Mouse (Mus musculus) MEL (cell line): ENCODE measurements around the gene Gripap1. TPM values are rescaled to one million over a fixed set of nuclear protein-coding genes. Genes with fewer than 3 reads are reported as not detected.

ENCODE experiments used
- DNase-seq: peaks from one replicate; pipeline ENCODE4 v3.0.0; 2011; ENCODE audit warnings: low read depth, low spot score
- H3K27ac ChIP-seq: 2 replicates; pipeline ENCODE4 v1.5.1; 2012; ENCODE audit warnings: low read depth, mild to moderate bottlenecking, control low read depth, low read length, moderate library complexity; ENCODE audit not compliant: control insufficient read depth
- H3K27me3 ChIP-seq, 2 experiments: fragments of 150-350 bp in 1 of 2; sonication (generic) in 1 of 2; 2 replicates each; pipeline ENCODE4 v1.6.1; 2012; ENCODE audit warnings: low read length in 2 of 2, mild to moderate bottlenecking in 2 of 2, improper control_type of control experiment in 1 of 2, moderate library complexity in 1 of 2; ENCODE audit not compliant: insufficient read depth in 2 of 2, control insufficient read depth in 1 of 2
- H3K36me3 ChIP-seq, 2 experiments: 2 replicates each; pipeline ENCODE4 v1.6.1; 2012 to 2014; ENCODE audit warnings: low read length in 2 of 2, improper control_type of control experiment in 1 of 2, inconsistent platforms in 1 of 2, mild to moderate bottlenecking in 1 of 2; ENCODE audit not compliant: insufficient read depth in 2 of 2, control insufficient read depth in 1 of 2
- H3K4me1 ChIP-seq, 2 experiments: fragments of 150-350 bp in 1 of 2; sonication (generic) in 1 of 2; 2 replicates each; pipeline ENCODE4 v1.6.1; 2012; ENCODE audit warnings: low read length in 2 of 2, improper control_type of control experiment in 1 of 2, mild to moderate bottlenecking in 1 of 2; ENCODE audit not compliant: insufficient read depth in 2 of 2, control insufficient read depth in 1 of 2
- H3K4me3 ChIP-seq, 2 experiments: fragments of 150-350 bp in 1 of 2; sonication (generic) in 1 of 2; 2 replicates each; pipeline ENCODE4 v1.5.1; 2012; ENCODE audit warnings: low read depth in 2 of 2, low read length in 2 of 2, mild to moderate bottlenecking in 2 of 2, moderate library complexity in 2 of 2, control low read depth in 1 of 2, improper control_type of control experiment in 1 of 2; ENCODE audit not compliant: control insufficient read depth in 1 of 2, insufficient read depth in 1 of 2
- H3K79me2 ChIP-seq: 2 replicates; pipeline ENCODE4 v1.6.1; 2012; ENCODE audit warnings: mild to moderate bottlenecking, low read length, moderate library complexity; ENCODE audit not compliant: control insufficient read depth, poor library complexity, insufficient read depth
- H3K9ac ChIP-seq: 2 replicates; pipeline ENCODE4 v1.6.1; 2012; ENCODE audit warnings: low read depth, mild to moderate bottlenecking, control low read depth, low read length, moderate library complexity; ENCODE audit not compliant: control insufficient read depth, poor library complexity, severe bottlenecking
- H3K9me3 ChIP-seq: fragments of 150-350 bp; sonication (generic); replicated peaks from 2 replicates; pipeline ENCODE4 v1.6.1; 2012; ENCODE audit warnings: mild to moderate bottlenecking, low read length, improper control_type of control experiment, moderate library complexity; ENCODE audit not compliant: insufficient read depth
- BHLHE40 ChIP-seq: IDR thresholded peaks from 2 replicates; pipeline ENCODE4 v1.6.1; 2012; ENCODE audit warnings: low read depth, mild to moderate bottlenecking, inconsistent platforms, low read length, improper control_type of control experiment, borderline replicate concordance
- CHD2 ChIP-seq: IDR thresholded peaks from 2 replicates; pipeline ENCODE4 v1.6.1; 2011; ENCODE audit warnings: low read length, improper control_type of control experiment
- CTCF ChIP-seq, 3 experiments: IDR thresholded peaks in 2 of 3; conservative IDR thresholded peaks in 1 of 3; 2 replicates each; pipeline ENCODE4 v1.5.1; 2011 to 2012; ENCODE audit warnings: low read length in 3 of 3, low read depth in 2 of 3, mild to moderate bottlenecking in 2 of 3, improper control_type of control experiment in 1 of 3, inconsistent platforms in 1 of 3, mixed read lengths in 1 of 3, moderate library complexity in 1 of 3; ENCODE audit not compliant: control insufficient read depth in 1 of 3, insufficient read depth in 1 of 3, poor library complexity in 1 of 3, severe bottlenecking in 1 of 3
- E2F4 ChIP-seq: IDR thresholded peaks from 2 replicates; pipeline ENCODE4 v1.6.1; 2011; ENCODE audit warnings: low read depth, low read length, improper control_type of control experiment, borderline replicate concordance
- ELF1 ChIP-seq: IDR thresholded peaks from 2 replicates; pipeline ENCODE4 v1.6.1; 2014; ENCODE audit warnings: low read depth, mild to moderate bottlenecking, inconsistent platforms, low read length, improper control_type of control experiment, moderate library complexity
- EP300 ChIP-seq, 2 experiments: IDR thresholded peaks; 2 replicates each; pipeline ENCODE4 v1.6.1; 2011; ENCODE audit warnings: improper control_type of control experiment in 2 of 2, low read length in 2 of 2, low read depth in 1 of 2, mild to moderate bottlenecking in 1 of 2
- HCFC1 ChIP-seq: IDR thresholded peaks from 2 replicates; pipeline ENCODE4 v1.6.1; 2012; ENCODE audit warnings: low read depth, mild to moderate bottlenecking, inconsistent platforms, low read length, improper control_type of control experiment, moderate library complexity
- KAT2A ChIP-seq: conservative IDR thresholded peaks from 2 replicates; pipeline ENCODE4 v1.6.1; 2012; ENCODE audit warnings: low read depth, low read length, improper control_type of control experiment, inconsistent platforms
- MAX ChIP-seq: IDR thresholded peaks from 2 replicates; pipeline ENCODE4 v1.6.1; 2011; ENCODE audit warnings: low read length, improper control_type of control experiment
- MAZ ChIP-seq: IDR thresholded peaks from 2 replicates; pipeline ENCODE4 v1.6.1; 2012; ENCODE audit warnings: low read depth, mild to moderate bottlenecking, inconsistent platforms, low read length, improper control_type of control experiment
- MEF2A ChIP-seq: IDR thresholded peaks from 2 replicates; pipeline ENCODE4 v1.6.1; 2014; ENCODE audit warnings: low read depth, mild to moderate bottlenecking, inconsistent platforms, low read length, improper control_type of control experiment; ENCODE audit not compliant: poor library complexity, insufficient replicate concordance, severe bottlenecking; ENCODE audit errors: extremely low read depth
- MYB ChIP-seq: IDR thresholded peaks from 2 replicates; pipeline ENCODE4 v1.6.1; 2011; ENCODE audit warnings: mild to moderate bottlenecking, low read depth, low read length, improper control_type of control experiment
- NELFE ChIP-seq: IDR thresholded peaks from 2 replicates; pipeline ENCODE4 v1.6.1; 2011; ENCODE audit warnings: low read depth, low read length, improper control_type of control experiment
- NRF1 ChIP-seq: IDR thresholded peaks from 2 replicates; pipeline ENCODE4 v1.6.1; 2014; ENCODE audit warnings: low read depth, mild to moderate bottlenecking, inconsistent platforms, low read length, improper control_type of control experiment, moderate library complexity; ENCODE audit not compliant: poor library complexity, insufficient read depth, severe bottlenecking
- POLR2A ChIP-seq, 2 experiments: IDR thresholded peaks; 2 replicates each; pipeline ENCODE4 v1.6.1; 2011 to 2012; ENCODE audit warnings: low read length in 2 of 2, mild to moderate bottlenecking in 2 of 2, control low read depth in 1 of 2, improper control_type of control experiment in 1 of 2, low read depth in 1 of 2, moderate library complexity in 1 of 2; ENCODE audit not compliant: control insufficient read depth in 1 of 2, insufficient read depth in 1 of 2, poor library complexity in 1 of 2
- POLR2AphosphoS2 ChIP-seq: IDR thresholded peaks from 2 replicates; pipeline ENCODE4 v1.6.1; 2011; ENCODE audit warnings: low read length, improper control_type of control experiment
- POLR2AphosphoS5 ChIP-seq: IDR thresholded peaks from 2 replicates; pipeline ENCODE4 v1.6.1; 2012; ENCODE audit warnings: low read depth, borderline replicate concordance, mild to moderate bottlenecking, inconsistent platforms, low read length, moderate library complexity, mixed read lengths
- RAD21 ChIP-seq: IDR thresholded peaks from 2 replicates; pipeline ENCODE4 v1.6.1; 2011; ENCODE audit warnings: mild to moderate bottlenecking, low read depth, low read length, improper control_type of control experiment
- TAL1 ChIP-seq: IDR thresholded peaks from 2 replicates; pipeline ENCODE4 v1.6.1; 2012; ENCODE audit warnings: mild to moderate bottlenecking, inconsistent platforms, low read length, moderate library complexity, mixed read lengths
- TCF12 ChIP-seq: IDR thresholded peaks from 2 replicates; pipeline ENCODE4 v1.6.1; 2014; ENCODE audit warnings: low read depth, mild to moderate bottlenecking, inconsistent platforms, low read length, improper control_type of control experiment, moderate library complexity
- USF1 ChIP-seq: IDR thresholded peaks from 2 replicates; pipeline ENCODE4 v1.6.1; 2014; ENCODE audit warnings: low read depth, mild to moderate bottlenecking, inconsistent platforms, low read length, improper control_type of control experiment, moderate library complexity
- USF2 ChIP-seq, 2 experiments: IDR thresholded peaks; 2 replicates each; pipeline ENCODE4 v1.6.1; 2011 to 2012; ENCODE audit warnings: improper control_type of control experiment in 2 of 2, low read length in 2 of 2, borderline replicate concordance in 1 of 2, inconsistent platforms in 1 of 2, low read depth in 1 of 2, mild to moderate bottlenecking in 1 of 2; ENCODE audit not compliant: insufficient read depth in 1 of 2
- ZKSCAN1 ChIP-seq: IDR thresholded peaks from 2 replicates; pipeline ENCODE4 v1.6.1; 2012; ENCODE audit warnings: low read depth, mild to moderate bottlenecking, inconsistent platforms, low read length, improper control_type of control experiment, moderate library complexity
- ZNF384 ChIP-seq: IDR thresholded peaks from 2 replicates; pipeline ENCODE4 v1.6.1; 2012; ENCODE audit warnings: low read depth, mild to moderate bottlenecking, inconsistent platforms, low read length, improper control_type of control experiment
- polyA plus RNA-seq, 2 experiments: library from polyadenylated mRNA; stranded (reverse) in 1 of 2; unstranded in 1 of 2; fragments of >175 nt in 1 of 2; fragments of >200 nt in 1 of 2; gene quantifications; 2 replicates each; pipeline versions ENCODE4 v1.2.1 to v1.2.4; 2012; ENCODE audit warnings: low replicate concordance in 2 of 2, low read depth in 1 of 2; ENCODE audit not compliant: insufficient read length in 2 of 2, insufficient read depth in 1 of 2, missing spikeins in 1 of 2
- total RNA-seq: library from RNA; depleted of rRNA; stranded (reverse); fragments of 300-350 nt; gene quantifications from 2 replicates; pipeline ENCODE4 v1.2.3, GENCODE M21; 2012

The Gripap1 gene
- total and polyA plus RNA-seq, 3 experiments, result 40.5 to 244 (median 84.6) TPM

- TF ChIP-seq USF2 (IDR thresholded peaks at IDR 0.05; ENCODE audit: borderline replicate concordance in 1 of 2, insufficient read depth in 1 of 2, low read depth in 1 of 2, low read length in 2 of 2) (no peak), POLR2A (IDR thresholded peaks at IDR 0.05; ENCODE audit: control insufficient read depth in 1 of 2, insufficient read depth in 1 of 2, low read depth in 1 of 2, low read length in 2 of 2, poor library complexity in 1 of 2) (no peak), MEF2A (no peak), USF1 (no peak), MAZ (0 out of 2 replicates have a peak, but pooled peaks have one; percentile 26), NRF1 (no peak), POLR2AphosphoS2 (no peak), CTCF (IDR thresholded peaks at IDR 0.05 in 2 of 3, conservative IDR thresholded peaks at IDR 0.05 in 1 of 3; ENCODE audit: control insufficient read depth in 1 of 3, insufficient read depth in 1 of 3, low read depth in 2 of 3, low read length in 3 of 3, poor library complexity in 1 of 3, severe bottlenecking in 1 of 3) (peak; percentile 64 to 71 (median 68)), HCFC1 (no peak), TCF12 (no peak), MAX (no peak), ZNF384 (no peak), NELFE (no peak), CHD2 (no peak)
Measured at GRCm38 (mm10) chrX:7743470-7743869, 46.1 kb upstream of the Gripap1 start (continued).

GRCm38 (mm10) chrX:7744940-7745339 lies 44.6 kb upstream of the Gripap1 start:
- Histone ChIP-seq H3K79me2 (no peaks in the 10 kb centered on the region), H3K36me3 (peaks cover 0 to 11% of the 10 kb centered on the region in 2 experiments; a peak in 2 of 4 replicates), H3K27ac (no peak overlapping the region), H3K9ac (no peak overlapping the region), H3K4me3 (no peak overlapping the region), H3K4me1 (peaks cover 15 to 29% of the 10 kb centered on the region in 2 experiments), H3K27me3 (no peaks in the 10 kb centered on the region), H3K9me3 (no peaks in the 10 kb centered on the region)
- TF ChIP-seq NRF1 (no peak), TAL1 (no peak), E2F4 (no peak), MAX (no peak), ELF1 (no peak), POLR2AphosphoS5 (no peak), ZKSCAN1 (no peak), KAT2A (no peak), RAD21 (no peak), EP300 (IDR thresholded peaks at IDR 0.05; ENCODE audit: low read depth in 1 of 2, low read length in 2 of 2) (no peak), MYB (no peak), BHLHE40 (no peak), MAZ (no peak)
- no peak for DNase-seq
